Mouse (Mus musculus) embryo, embryonic 10 days (tissue): ENCODE results near the gene Mfap5.
"Not testable (repeated sequence)": the region's sequence is repeated elsewhere in the genome, so short reads cannot be mapped to it uniquely, and the experiment has no call there.

Experiments
- DNase-seq: peaks from one replicate; pipeline ENCODE4 v3.0.0-alpha.2; 2015; ENCODE audit warnings: low spot score

Mfap5 gene

GRCm38 (mm10) chr6:122561005-122561404, 55.4 kb downstream of the Mfap5 start:
- DNase-seq: no peak

- DNase-seq: peak; percentile 83
Measured at GRCm38 (mm10) chr6:122562463-122562862, 56.8 kb downstream of the Mfap5 start.

- no peak for DNase-seq
Measured at GRCm38 (mm10) chr6:122565070-122565784, 59.6 kb downstream of the Mfap5 start.

GRCm38 (mm10) chr6:122569113-122569512, 63.5 kb downstream of the Mfap5 start:
- DNase-seq: no peak

GRCm38 (mm10) chr6:122569762-122570161, 64.1 kb downstream of the Mfap5 start:
- DNase-seq: no peak

GRCm38 (mm10) chr6:122570695-122571616, 65.3 kb downstream of the Mfap5 start:
- DNase-seq: no peak

- no peak for DNase-seq
Measured at GRCm38 (mm10) chr6:122571617-122571959, 65.9 kb downstream of the Mfap5 start.

- not testable (repeated sequence) for DNase-seq
Measured at GRCm38 (mm10) chr6:122575037-122575436, 69.4 kb downstream of the Mfap5 start.

- no peak for DNase-seq
Measured at GRCm38 (mm10) chr6:122577030-122577429, 71.4 kb downstream of the Mfap5 start.
